Mouse (Mus musculus): ENCODE measurements around the gene Reck.

The Reck gene

DNA sequence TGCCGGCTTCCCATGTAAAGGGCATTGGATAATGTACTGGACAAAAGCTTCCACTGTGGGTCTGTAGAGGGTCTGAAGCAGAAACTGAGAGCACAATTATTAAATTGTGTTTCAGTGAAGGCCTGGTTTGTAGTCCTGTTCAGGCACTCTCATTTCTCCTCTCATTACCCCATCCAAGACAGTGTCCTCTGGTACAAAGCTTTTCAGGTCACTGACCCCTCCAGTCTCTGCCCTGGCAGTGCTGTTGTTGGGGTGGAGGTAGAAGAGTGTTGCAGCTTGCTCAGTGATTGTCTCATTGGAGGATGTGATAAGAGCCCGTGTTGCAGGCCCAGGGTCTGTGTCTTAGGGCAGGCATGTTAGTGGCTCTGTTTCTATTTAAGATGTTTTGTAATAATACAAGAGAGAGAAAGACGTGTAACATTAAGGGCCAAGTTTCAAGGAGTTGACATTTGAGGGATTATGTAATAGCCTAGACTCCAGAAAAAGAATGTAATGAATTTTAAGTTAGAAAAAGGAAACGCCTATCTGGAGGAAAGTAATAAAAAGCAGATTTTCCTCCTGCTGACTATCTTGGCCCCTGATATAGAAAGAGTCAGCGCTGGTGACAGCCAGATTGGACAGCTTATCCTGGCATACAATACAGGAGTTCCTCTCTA, 2.9 kb downstream of the Reck start:
- no peak for TF ChIP-seq GATA4 (IDR thresholded peaks at IDR 0.05; ENCODE audit: insufficient replicate concordance, low read length)

DNA sequence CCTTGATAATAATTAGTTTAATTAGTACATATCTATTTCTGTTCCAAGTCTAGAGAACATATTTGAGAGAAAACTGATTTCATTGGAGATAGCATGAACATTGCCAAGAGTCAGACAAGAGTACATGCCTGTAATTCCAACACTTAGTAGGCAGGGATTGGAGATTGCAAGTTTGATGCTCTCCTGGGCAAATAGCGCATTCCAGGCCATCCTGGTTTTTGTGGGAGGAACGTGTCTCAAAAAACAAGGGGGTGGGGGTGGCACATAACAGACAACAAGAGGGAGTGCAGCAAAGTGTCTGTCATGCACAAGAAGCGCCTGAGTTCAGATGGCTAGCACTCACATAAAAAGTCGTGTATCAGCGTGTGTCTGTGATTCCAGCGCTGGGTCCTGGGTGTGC, 4.2 kb downstream of the Reck start:
- no peak for TF ChIP-seq GATA4 (IDR thresholded peaks at IDR 0.05; ENCODE audit: insufficient replicate concordance, low read length)

DNA sequence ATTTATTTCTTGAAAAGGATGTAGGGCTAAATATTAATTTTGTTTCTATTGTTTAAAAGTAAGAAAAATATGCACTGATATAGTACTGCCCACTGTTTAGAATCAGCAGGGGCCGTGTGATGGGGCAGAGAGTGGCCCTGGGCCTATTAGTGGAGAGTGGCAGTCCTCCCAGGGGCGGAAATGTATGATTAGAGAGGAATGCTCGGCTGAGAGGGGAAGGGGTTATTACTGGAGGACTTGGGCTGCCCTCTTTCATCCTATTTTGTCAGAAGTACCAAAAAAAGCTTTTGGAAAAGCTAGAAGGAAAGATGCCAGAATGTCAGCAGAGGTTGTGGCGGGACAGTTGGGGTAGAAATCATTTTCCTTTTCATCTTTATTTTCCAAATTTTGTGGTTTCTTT, 8.9 kb downstream of the Reck start:
- no peak for TF ChIP-seq GATA4 (IDR thresholded peaks at IDR 0.05; ENCODE audit: insufficient replicate concordance, low read length)

DNA sequence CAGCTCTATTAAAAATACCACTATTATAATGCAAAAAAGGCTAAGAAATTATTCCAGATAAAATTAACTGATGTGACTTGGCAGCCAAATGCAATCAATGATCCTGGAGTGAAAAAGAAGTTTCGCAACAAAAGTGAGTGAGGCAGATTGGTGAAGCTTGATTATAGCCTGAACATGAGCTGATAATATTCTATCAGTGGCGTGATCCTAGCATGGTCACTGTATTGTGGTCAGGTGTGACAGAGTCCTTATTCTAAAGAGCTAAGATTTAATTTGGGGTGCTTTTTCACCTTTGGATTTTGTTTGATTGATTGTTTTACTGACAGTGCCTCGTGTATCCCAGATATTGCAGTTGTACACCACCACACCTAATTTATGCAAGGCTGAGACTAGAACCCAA, 15.9 kb downstream of the Reck start:
- TF ChIP-seq GATA4 (IDR thresholded peaks at IDR 0.05; ENCODE audit: insufficient replicate concordance, low read length), result peak; percentile 54; the same call in 1 of the 2 replicates

DNA sequence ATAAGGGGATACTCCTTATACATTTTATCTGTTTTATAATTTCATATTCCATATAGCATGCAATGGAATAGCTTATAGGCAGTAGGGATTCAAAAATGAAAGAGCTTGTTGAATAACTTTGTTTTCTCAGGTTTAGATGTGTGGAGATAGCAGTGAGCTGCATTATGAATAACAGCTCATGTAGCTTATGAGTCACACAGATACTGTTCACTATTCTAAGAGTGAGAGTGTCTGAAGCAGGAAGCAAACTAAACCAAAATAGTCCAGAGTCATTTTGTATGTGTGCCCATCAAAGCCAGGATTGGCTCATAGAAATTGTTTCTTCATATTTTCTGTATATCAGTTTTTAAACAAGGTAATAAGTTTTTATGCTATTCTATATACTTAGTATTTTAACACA, 21.9 kb downstream of the Reck start:
- no peak for TF ChIP-seq GATA4 (IDR thresholded peaks at IDR 0.05; ENCODE audit: insufficient replicate concordance, low read length)

DNA sequence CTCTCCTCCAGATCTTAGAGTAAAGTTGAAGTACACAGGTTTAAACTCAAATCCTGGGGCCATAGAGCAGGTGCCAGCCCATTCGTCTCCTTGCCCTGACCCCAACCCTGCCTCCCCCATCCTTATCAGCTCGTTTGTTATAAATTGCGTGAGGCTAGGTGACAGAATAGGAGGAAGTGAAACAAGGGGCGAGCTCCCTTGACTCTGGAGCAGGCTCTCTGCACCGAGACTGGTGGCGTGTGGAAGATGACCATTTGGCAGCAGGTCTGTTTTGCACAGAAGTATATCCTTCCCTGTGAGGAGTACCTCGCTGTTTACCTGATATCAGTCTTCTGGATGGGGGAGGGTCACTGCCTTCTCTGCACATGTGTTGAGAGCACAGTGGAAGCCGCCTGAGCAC, 23.9 kb downstream of the Reck start:
- TF ChIP-seq GATA4 (IDR thresholded peaks at IDR 0.05; ENCODE audit: insufficient replicate concordance, low read length), result no peak

DNA sequence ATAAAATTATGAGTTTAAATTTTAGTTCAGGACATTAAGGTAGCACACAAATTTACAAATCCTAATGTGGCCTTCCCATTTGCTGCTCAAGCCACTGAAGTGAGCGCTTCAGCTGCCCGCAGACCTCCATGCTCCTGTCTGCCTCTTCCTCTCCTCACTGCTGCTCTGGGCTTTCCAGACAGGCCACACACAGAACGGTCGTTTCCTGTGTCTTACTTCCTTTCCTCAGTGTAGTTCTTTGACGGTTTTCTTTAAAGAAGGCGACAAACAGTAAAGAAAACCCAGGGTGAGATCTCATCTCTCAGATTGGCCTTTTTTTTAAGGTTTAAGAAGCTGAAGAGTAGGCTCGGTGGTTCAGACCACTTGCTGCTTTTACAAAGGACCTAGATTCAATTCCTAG, 28.4 kb downstream of the Reck start:
- TF ChIP-seq GATA4 (IDR thresholded peaks at IDR 0.05; ENCODE audit: insufficient replicate concordance, low read length), result no peak

DNA sequence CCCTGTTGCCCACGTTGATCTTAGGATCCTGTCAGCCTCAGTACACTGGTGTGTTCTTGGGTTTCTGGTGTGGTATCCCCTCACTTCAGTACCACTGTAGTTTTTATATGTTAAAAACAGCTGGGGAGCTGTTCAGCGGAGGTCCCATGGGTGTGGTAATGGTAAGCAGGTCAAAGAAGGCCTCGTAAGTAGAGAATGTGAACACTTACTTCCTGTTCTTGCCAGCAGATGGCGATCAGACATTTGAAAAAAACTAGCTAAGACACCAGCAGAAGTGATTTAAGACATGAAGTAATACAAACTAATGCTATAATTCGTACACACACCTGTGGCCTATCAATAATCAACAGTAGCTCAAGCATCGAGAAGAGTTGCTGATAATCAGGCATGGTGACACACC, 31.1 kb downstream of the Reck start:
- TF ChIP-seq GATA4 (IDR thresholded peaks at IDR 0.05; ENCODE audit: insufficient replicate concordance, low read length), result no peak

DNA sequence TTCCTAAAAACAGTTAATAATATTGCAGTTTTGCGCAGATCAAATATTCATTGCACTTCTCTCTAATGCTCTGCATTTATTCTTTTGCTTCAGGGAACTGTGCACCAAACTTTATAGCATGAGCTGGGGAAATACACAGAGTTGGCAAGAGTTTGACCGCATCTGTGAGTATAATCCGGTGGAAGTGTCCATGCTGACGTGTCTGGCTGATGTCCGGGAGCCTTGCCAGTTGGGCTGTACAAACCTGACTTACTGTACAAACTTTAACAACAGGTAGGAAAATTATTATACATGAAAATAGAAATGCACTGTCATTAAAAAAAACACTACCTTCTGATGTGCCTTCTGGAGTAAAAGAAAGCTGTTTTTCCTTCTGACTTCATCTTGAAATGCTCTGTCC, 42.9 kb downstream of the Reck start:
- no peak for TF ChIP-seq GATA4 (IDR thresholded peaks at IDR 0.05; ENCODE audit: insufficient replicate concordance, low read length)

DNA sequence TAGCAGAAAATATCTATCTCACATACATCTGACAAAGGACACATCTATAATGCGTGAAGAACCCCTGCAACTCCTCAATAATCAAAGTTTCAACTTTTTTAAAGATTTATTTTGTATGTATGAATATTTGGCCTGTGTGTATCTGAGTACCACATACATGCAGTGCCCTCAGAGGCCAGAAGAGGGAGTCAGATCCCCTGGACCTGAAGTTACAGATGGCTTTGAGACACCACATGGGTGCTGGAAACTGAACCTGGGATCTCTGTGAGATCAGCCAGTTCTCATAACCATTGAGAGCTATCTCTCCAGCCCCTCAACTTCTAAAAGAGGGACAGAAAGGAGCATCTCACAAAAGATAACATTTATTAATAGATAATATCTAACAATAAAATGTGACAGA, 45.3 kb downstream of the Reck start:
- TF ChIP-seq GATA4 (IDR thresholded peaks at IDR 0.05; ENCODE audit: insufficient replicate concordance, low read length), result no peak

DNA sequence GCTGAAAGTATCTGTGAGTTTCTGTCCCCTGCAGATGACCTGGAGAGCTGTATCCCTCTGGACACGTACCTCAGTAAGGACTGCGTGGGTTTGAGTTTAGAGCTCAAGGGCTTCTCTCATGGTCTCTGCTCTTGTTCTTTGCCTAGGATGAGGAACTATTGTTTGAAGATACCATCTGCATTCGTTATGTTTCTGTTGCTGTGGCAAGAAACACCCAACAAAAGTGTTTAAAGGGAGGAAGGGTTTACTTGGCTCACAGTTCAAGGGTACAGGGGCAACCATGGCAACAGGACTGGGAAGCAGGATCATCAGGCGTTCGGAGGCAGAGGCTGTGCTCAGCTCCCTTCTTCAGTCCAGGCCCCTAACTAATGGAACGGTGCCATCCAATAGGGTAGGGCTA, 49.8 kb downstream of the Reck start:
- no peak for TF ChIP-seq GATA4 (IDR thresholded peaks at IDR 0.05; ENCODE audit: insufficient replicate concordance, low read length)

DNA sequence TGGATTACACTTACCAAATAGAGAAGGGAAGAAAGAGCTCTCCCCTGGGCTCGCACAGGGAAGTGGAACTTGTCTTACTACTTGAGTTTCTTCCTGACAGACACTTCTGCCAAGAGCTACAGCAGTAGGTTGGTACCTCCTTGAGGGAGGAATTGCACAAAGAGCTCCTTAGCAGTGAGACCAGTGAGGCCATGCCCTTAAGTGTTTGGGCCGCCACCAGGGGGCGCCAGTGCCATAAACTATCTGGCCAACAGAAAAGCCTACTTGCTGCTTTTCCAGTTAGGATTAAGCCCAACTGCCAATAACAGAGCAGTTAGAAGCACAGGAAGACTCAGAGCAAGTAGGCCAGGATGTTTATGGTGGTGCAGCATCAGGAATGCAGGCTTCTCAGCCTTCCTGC, 50.4 kb downstream of the Reck start:
- TF ChIP-seq GATA4 (IDR thresholded peaks at IDR 0.05; ENCODE audit: insufficient replicate concordance, low read length), result no peak

DNA sequence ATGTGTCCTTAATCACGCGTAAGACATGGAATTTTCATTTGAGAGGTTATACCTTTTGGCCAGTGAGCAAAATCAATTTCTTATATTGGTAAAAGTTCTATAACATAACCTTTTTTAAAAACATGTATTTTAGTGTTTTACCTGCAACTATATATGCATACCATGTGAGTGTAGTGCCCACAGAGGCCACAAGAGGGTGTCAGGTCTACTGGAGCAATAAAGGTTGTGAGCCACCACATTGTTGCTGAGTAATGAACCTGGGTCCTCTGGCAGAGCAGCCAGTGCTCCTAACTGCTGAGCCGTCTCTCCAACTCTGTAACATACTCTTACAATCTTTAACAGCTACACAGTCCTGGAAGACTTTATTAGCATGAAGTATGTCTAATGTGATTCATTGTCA, 52.5 kb downstream of the Reck start:
- no peak for TF ChIP-seq GATA4 (IDR thresholded peaks at IDR 0.05; ENCODE audit: insufficient replicate concordance, low read length)

DNA sequence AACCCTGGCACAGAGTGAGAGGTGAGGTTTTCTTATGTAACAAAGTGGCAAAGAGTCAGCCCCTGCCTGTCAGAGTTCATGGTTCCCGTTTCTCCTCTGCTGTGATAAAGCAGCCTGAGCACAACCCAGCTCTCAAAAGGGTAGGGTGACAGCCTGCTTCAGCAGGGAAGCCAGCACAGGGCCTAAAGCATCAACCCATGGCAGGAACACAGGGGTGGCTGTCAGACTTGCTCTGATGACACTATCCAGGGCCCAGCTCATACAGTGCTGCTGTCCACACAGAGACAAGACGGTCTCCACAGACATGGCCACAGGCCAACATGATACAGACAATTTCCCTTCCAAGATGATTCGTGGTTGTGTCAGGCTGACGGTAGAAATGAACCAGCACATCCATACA, 56.5 kb downstream of the Reck start:
- TF ChIP-seq GATA4 (IDR thresholded peaks at IDR 0.05; ENCODE audit: insufficient replicate concordance, low read length), result no peak

DNA sequence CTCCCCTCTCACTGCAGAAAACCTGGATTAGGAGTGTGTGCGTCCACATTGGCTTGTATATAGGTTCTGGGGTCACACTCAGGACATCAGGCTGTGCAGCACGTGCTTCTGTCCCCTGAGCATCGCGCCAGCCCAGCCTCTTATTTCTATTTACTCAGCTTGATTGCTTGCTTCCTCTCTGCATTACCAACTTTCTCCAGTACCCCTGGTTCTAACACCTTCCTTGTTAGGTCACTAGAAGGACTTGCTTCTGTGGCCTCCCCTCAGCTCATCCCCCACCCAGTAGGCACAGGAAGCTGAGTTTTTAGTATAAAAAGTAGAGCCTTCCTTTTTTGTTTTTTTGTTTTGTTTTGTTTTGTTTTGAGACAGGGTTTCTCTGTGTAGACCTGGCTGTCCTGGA, 60.9 kb downstream of the Reck start:
- TF ChIP-seq GATA4 (IDR thresholded peaks at IDR 0.05; ENCODE audit: insufficient replicate concordance, low read length), result no peak

DNA sequence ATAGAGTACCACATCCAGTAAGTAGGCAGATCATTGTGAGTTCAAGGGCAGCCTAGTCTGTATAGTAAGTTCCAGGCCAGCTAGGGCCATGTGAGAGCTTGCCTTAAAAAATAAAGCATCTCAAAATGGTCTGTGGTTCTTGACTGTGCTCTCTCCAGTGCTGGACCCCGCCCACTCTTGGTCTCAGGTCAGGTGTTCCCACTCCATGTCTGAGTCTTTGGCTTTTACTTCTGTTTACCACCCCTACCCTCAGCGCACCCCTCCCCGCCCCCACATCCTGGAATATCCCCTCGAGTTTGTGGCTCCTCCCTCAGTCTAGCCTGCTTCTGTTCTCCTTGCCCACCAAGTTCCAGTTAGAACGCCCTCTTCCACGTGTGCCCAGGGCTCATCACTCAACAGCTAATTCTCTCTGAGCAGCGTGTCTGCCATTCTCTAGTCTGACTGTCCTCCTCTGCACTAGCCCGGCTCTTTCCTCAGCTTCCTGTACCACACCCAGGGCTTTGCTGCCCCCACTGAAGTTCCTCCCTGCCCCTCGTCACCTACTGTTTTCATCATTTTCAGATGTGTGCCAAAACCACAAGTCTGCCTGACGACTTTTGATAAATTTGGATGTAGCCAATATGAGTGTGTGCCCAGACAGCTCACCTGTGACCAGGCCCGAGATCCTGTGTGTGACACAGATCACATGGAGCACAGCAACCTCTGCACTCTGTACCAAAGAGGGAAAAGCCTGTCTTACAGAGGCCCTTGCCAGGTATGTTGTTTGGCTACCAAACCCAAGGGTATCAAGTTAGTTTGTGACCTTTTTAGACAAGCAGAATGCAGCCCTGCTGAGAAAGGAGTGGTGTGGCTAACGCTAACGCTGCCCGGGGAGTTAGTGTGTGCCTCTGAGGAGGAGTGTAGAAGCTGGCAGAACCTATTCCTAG, 61.7 kb downstream of the Reck start:
- TF ChIP-seq GATA4 (IDR thresholded peaks at IDR 0.05; ENCODE audit: insufficient replicate concordance, low read length), result no peak
